Mouse (Mus musculus) lung, adult 10 weeks (tissue): Measurements from ENCODE around the gene Nfam1. TPM values are rescaled to one million over a fixed set of nuclear protein-coding genes. Genes with fewer than 3 reads are reported as not detected.

Experiments
- polyA plus RNA-seq: library from polyadenylated mRNA; stranded (reverse); fragments of 350-450 nt; fragmentation: Illumina TruSeq; extraction: RNeasy Lipid Tissue Mini Kit (QIAGEN cat#74804); gene quantifications from one replicate; pipeline ENCODE4 v1.2.3, GENCODE M21; 2014; ENCODE audit warnings: low read depth, low replicate concordance; ENCODE audit not compliant: insufficient read depth

Nfam1 gene
- polyA plus RNA-seq: 12.2 TPM

DNA sequence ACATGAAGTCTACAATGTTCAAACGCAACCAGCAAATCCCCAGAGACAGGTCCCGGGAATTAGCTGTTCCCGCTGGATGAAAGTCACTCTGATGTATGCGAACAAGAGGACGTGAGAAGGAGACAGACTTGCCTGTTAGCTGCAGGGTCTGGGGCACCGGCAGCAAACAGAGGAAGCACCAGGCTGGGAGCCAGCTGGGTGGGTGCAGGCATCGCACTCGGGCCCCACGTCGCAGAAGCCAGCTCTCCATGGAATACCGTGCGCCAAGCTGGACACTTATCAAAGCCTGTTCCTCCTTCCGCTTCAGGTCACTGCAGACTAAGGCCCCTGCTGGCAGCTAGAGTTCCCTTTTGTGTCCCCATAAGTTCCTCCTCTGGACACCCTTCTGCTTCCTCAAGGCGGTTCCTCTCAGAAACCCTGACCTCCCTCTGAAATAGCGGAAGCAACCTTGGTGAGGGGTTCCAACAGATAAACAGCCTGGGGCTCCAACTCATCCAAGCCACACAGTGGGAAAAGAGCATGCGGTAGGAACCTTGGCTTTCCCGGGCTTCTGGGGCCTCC, at the start of gene Nfam1:
Gene Nfam1, minus strand, starts transcription at position 326 of the 561 bp plus-strand sequence.

GRCm38 (mm10) chr15:82987732-82988112, 45.4 kb downstream of the Nfam1 start, which contains the start of gene Tcf20:
TSS of gene Tcf20 (minus strand) at chr15:82987872.

Other genes with a start within 250 kb of the Nfam1 start
- not detected for gene Cyp2d26, start 239.0 kb downstream of the Nfam1 start, polyA plus RNA-seq
- 5.8 TPM for gene Tcf20, start 45.4 kb downstream of the Nfam1 start, polyA plus RNA-seq
- 27.0 TPM for gene Serhl, start 56.2 kb upstream of the Nfam1 start, polyA plus RNA-seq
- gene Rrp7a, start 89.5 kb upstream of the Nfam1 start, polyA plus RNA-seq: 37.0 TPM
- 25.2 TPM for gene Poldip3, start 116.1 kb upstream of the Nfam1 start, polyA plus RNA-seq
- 222 TPM for gene Cyb5r3, start 139.3 kb upstream of the Nfam1 start, polyA plus RNA-seq
- 18.1 TPM for gene A4galt, start 218.5 kb upstream of the Nfam1 start, polyA plus RNA-seq